Mouse (Mus musculus) erythroblast, embryonic 14.5 days (primary cell): Measurements from ENCODE around the gene Lmx1b.

ENCODE experiments used
- GATA1 ChIP-seq: IDR thresholded peaks from 2 replicates; pipeline ENCODE4 v1.6.1; 2012; ENCODE audit warnings: low read length, inconsistent platforms, mixed read lengths
- TAL1 ChIP-seq: IDR thresholded peaks from 3 replicates; pipeline ENCODE4 v1.6.1; 2012; ENCODE audit warnings: low read length, inconsistent platforms, mixed read lengths

GRCm38 (mm10) chr2:33638141-33638733 lies 2.1 kb downstream of the Lmx1b start:
- TF ChIP-seq TAL1 (no peak), GATA1 (no peak)
